Comparison of ENCODE assay signal across 8 mouse cellular contexts in genomic region chr4:144891743-144892132, GRCm38 (mm10). TPM values are rescaled to one million over a fixed set of nuclear protein-coding genes. Genes with fewer than 3 reads are reported as not detected.
DNase-seq lines count a peak whose midpoint lies in the region; ATAC-seq and TF ChIP-seq lines count a peak whose summit lies in the region.

No protein-coding gene starts in this region.

- TF ChIP-seq CTCF in cerebellum, adult 2 months (IDR thresholded peaks at IDR 0.05; ENCODE audit: borderline replicate concordance, insufficient read depth, low read depth, low read length): no peak

- H3K36me3 ChIP-seq in liver, embryonic 11.5 days (ENCODE audit: control insufficient read depth, insufficient read depth, low read length): no peaks in the 10 kb centered on the region

- H3K27me3 ChIP-seq in cerebellum, adult 2 months (ENCODE audit: control insufficient read depth, insufficient read depth, low read length): no peaks in the 10 kb centered on the region
- peaks cover 18% of the 10 kb centered on the region for H3K27me3 ChIP-seq in liver, embryonic 11.5 days (replicated peaks; ENCODE audit: control insufficient read depth, insufficient read depth, low read length)

- no peak for ATAC-seq in liver, embryonic 11.5 days (replicated peaks; ENCODE audit: low FRiP score)

- no peak for TF ChIP-seq POLR2A in cerebellum, adult 2 months (IDR thresholded peaks at IDR 0.05; ENCODE audit: borderline replicate concordance, insufficient read depth, low read length)

- peak overlapping the region; percentile 68 for H3K9ac ChIP-seq in liver, embryonic 11.5 days (ENCODE audit: low read depth, low read length)

- DNase-seq in cerebellum, adult 2 months: no peak
- DNase-seq in cerebellum, postnatal 4 days (ENCODE audit: low spot score in 2 of 2): no peak
- peak; percentile 76 for DNase-seq in retina, adult 2 months (ENCODE audit: low read depth, low spot score)
- no peak for DNase-seq in retina, postnatal 1 day
- no peak for DNase-seq in liver, embryonic 11.5 days (ENCODE audit: low spot score)
- peak; percentile 19 for DNase-seq in yolk sac, embryonic 10.5 days (ENCODE audit: low spot score)
- no peak for DNase-seq in cerebellum, adult 8-10 months
- no peak for DNase-seq in adrenal gland, adult (ENCODE audit: inconsistent age in 2 of 2, low spot score in 1 of 2)

- H3K4me3 ChIP-seq in cerebellum, adult 2 months (replicated peaks; ENCODE audit: insufficient read depth, low read depth, low read length): peak overlapping the region; percentile 58
- H3K4me3 ChIP-seq in liver, embryonic 11.5 days (ENCODE audit: low read depth, low read length): peak overlapping the region; percentile 63

- H3K4me1 ChIP-seq in cerebellum, adult 2 months (ENCODE audit: control insufficient read depth, insufficient read depth, low read length): peaks cover 10% of the 10 kb centered on the region; the same call in 1 of the 2 replicates
- peaks cover 21% of the 10 kb centered on the region for H3K4me1 ChIP-seq in liver, embryonic 11.5 days (replicated peaks; ENCODE audit: control insufficient read depth, insufficient read depth, low read length)

- H3K4me2 ChIP-seq in liver, embryonic 11.5 days: peak overlapping the region; percentile 89

- 56% methylated on average over 5 of the region's 5 CpGs for WGBS in cerebellum, adult 2 months
- whole genome bisulfite sequencing in liver, embryonic 11.5 days: 10% methylated on average over 5 of the region's 5 CpGs

- H3K27ac ChIP-seq in cerebellum, adult 2 months (ENCODE audit: insufficient read depth, low read length): no peak overlapping the region
- H3K27ac ChIP-seq in liver, embryonic 11.5 days (ENCODE audit: low read depth, low read length): peak overlapping the region; percentile 65

- no peaks in the 10 kb centered on the region for H3K9me3 ChIP-seq in liver, embryonic 11.5 days (ENCODE audit: control insufficient read depth, low read length)

RNA-seq across cellular contexts. Expression of gene Dhrs3, which starts 0.9 kb away (rescaled TPM):
- 21.8 and 24.4 TPM in 2 replicates for polyA plus RNA-seq in cerebellum, adult 2 months (2012; rRNA removed)
- polyA plus RNA-seq in liver, embryonic 11.5 days (2014; fragmentation: Nextera tagmentation; extraction: Ambion mirVana): 42.9 and 45.3 TPM in 2 replicates

Comparison
In these comparisons a context has a peak if more than half of its experiments do, and no peak if none do; other contexts are left out.
1. DNase-seq: peak in retina, adult 2 months (single experiment) and yolk sac, embryonic 10.5 days (single experiment); none in cerebellum, adult 2 months (0 of 2), cerebellum, postnatal 4 days (0 of 2), retina, postnatal 1 day (single experiment), liver, embryonic 11.5 days (single experiment), cerebellum, adult 8-10 months (single experiment) and adrenal gland, adult (0 of 2).